Mouse (Mus musculus) frontal cortex, adult (tissue): Measurements from ENCODE around the gene Gm9611.
"Not testable (repeated sequence)": the region's sequence is repeated elsewhere in the genome, so short reads cannot be mapped to it uniquely, and the experiment has no call there.

ENCODE experiments used
- ATAC-seq: cut with Nextera tagmentation; 2 replicates; pipeline ENCODE4 v1.9.2; 2017; ENCODE audit warnings: mild to moderate bottlenecking, moderate library complexity, mixed read lengths; ENCODE audit not compliant: low TSS enrichment

The Gm9611 gene

DNA sequence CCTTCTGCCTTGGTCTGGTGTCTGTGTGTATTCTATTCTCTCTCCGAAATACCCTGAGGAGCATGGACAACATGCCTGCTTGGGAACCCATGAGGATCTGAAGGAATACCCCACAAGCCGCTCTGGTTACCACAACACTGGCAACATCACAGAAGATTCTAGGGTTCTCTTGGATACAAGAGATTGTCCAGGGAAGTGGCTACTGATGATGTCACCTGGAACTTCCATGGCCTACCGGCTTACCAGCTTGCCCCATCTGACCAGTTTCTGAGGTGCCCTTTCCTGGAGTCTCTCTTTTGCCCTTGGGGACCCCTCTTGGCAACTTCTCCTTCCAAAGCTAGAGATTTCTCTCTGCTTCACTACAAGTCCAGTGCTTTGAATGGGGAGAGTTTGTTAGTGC lies at the start of gene Gm9611:
TSS of gene Gm9611 (minus strand) at position 101 of the 400 bp plus-strand sequence.
- not testable (repeated sequence) for ATAC-seq

- ATAC-seq = not testable (repeated sequence)
Observed at GRCm38 (mm10) chr14:42309910-42310309, 12.8 kb upstream of the Gm9611 start, which contains the start of gene Gm7995. Gene Gm7995, plus strand, starts transcription at chr14:42310210.

DNA sequence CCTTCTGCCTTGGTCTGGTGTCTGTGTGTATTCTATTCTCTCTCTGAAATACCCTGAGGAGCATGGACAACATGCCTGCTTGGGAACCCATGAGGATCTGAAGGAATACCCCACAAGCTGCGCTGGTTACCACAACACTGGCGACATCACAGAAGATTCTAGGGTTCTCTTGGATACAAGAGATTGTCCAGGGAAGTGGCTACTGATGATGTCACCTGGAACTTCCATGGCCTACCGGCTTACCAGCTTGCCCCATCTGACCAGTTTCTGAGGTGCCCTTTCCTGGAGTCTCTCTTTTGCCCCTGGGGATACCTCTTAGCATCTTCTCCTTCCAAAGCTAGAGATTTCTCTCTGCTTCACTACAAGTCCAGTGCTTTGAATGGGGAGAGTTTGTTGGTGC lies 37.2 kb downstream of the Gm9611 start, which contains the start of gene Gm17026:
TSS of gene Gm17026 (minus strand) at position 101 of the 400 bp plus-strand sequence.
- ATAC-seq = not testable (repeated sequence)
